16 mouse cellular contexts compared by ENCODE assay signal in the genomic region with DNA sequence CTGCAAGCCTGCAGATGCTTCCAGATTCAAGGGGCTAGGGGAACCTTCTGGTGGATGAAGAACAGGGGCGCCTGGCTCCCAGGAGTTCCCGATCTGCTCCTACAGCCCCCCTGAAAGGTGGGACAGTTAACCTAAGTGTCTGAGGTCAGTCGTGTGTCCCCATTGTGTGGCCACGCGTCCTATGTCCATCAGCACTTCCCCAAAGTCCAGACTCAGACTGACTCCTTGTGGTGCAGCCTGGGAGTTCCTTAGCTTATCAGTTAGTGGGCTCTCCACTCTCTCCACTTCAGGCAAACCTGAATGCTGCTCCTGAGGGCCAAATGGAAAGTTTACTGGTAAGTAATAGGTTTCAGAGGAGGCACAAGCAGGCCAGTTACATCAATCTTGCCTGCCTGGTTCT. TPM values are rescaled to one million over a fixed set of nuclear protein-coding genes. Genes with fewer than 3 reads are reported as not detected.
A peak's percentile ranks its signal among the peaks of the same experiment; 100 is the strongest.
DNase-seq lines count a peak whose midpoint lies in the region; ATAC-seq and TF ChIP-seq lines count a peak whose summit lies in the region.
"Had no signal": no experiment of that assay in that cellular context is flagged by ENCODE, and none has a peak within 500 bp of the region (broad histone marks: within the 10 kb centered on the region; RNA-seq: fewer than 3 reads in every experiment).

No protein-coding gene starts in this region.

- H3K9ac ChIP-seq in kidney, embryonic 15.5 days = no peak overlapping the region
- H3K9ac ChIP-seq in kidney, embryonic 14.5 days (ENCODE audit: low read depth, low read length) = no peak overlapping the region
- no peak overlapping the region for H3K9ac ChIP-seq in forebrain, postnatal 0 days
- no peak overlapping the region for H3K9ac ChIP-seq in midbrain, postnatal 0 days (replicated peaks; ENCODE audit: low read length, poor library complexity, severe bottlenecking)
- H3K9ac ChIP-seq: embryonic facial prominence, embryonic 12.5 days; stomach, embryonic 15.5 days had no signal

- H3K36me3 ChIP-seq in kidney, embryonic 15.5 days = no peaks in the 10 kb centered on the region
- H3K36me3 ChIP-seq in kidney, embryonic 14.5 days (ENCODE audit: control insufficient read depth, insufficient read depth, low read length) = no peaks in the 10 kb centered on the region
- H3K36me3 ChIP-seq in forebrain, postnatal 0 days (ENCODE audit: insufficient read depth) = no peaks in the 10 kb centered on the region
- no peaks in the 10 kb centered on the region for H3K36me3 ChIP-seq in midbrain, postnatal 0 days (ENCODE audit: insufficient read depth, low read length)
- H3K36me3 ChIP-seq: embryonic facial prominence, embryonic 12.5 days; stomach, embryonic 15.5 days had no signal

- peaks cover 74% of the 10 kb centered on the region for H3K27me3 ChIP-seq in kidney, embryonic 15.5 days
- H3K27me3 ChIP-seq in kidney, embryonic 14.5 days (ENCODE audit: control insufficient read depth, insufficient read depth, low read length) = peaks cover 61% of the 10 kb centered on the region
- H3K27me3 ChIP-seq in forebrain, postnatal 0 days (ENCODE audit: insufficient read depth, low read length) = peaks cover 12% of the 10 kb centered on the region; the same call in 1 of the 2 replicates
- H3K27me3 ChIP-seq in midbrain, postnatal 0 days (ENCODE audit: insufficient read depth, low read length) = 0 out of 2 replicates have a peak, but pooled peaks cover 3% of the 10 kb centered on the region

- H3K4me1 ChIP-seq in kidney, embryonic 15.5 days = peaks cover 7% of the 10 kb centered on the region; the same call in 1 of the 2 replicates
- H3K4me1 ChIP-seq in kidney, embryonic 14.5 days (ENCODE audit: control insufficient read depth, insufficient read depth, low read length) = no peaks in the 10 kb centered on the region
- no peaks in the 10 kb centered on the region for H3K4me1 ChIP-seq in cortical plate, adult 2 months (ENCODE audit: control insufficient read depth, insufficient read depth, low read length)
- no peaks in the 10 kb centered on the region for H3K4me1 ChIP-seq in forebrain, postnatal 0 days (ENCODE audit: insufficient read depth)
- 0 out of 2 replicates have a peak, but pooled peaks cover 2% of the 10 kb centered on the region for H3K4me1 ChIP-seq in midbrain, postnatal 0 days (ENCODE audit: insufficient read depth, low read length)
- H3K4me1 ChIP-seq: embryonic facial prominence, embryonic 12.5 days; stomach, embryonic 15.5 days had no signal

- H3K4me3 ChIP-seq in kidney, embryonic 15.5 days (replicated peaks) = no peak overlapping the region
- H3K4me3 ChIP-seq in kidney, embryonic 14.5 days (ENCODE audit: low read length) = no peak overlapping the region
- no peak overlapping the region for H3K4me3 ChIP-seq in cortical plate, adult 2 months (ENCODE audit: insufficient read depth, low read length)
- H3K4me3 ChIP-seq in forebrain, postnatal 0 days (ENCODE audit: low read depth, low read length) = no peak overlapping the region
- no peak overlapping the region for H3K4me3 ChIP-seq in midbrain, postnatal 0 days (ENCODE audit: low read depth, low read length)
- H3K4me3 ChIP-seq: embryonic facial prominence, embryonic 12.5 days; gastrocnemius, adult 2 months; stomach, embryonic 15.5 days had no signal

- TF ChIP-seq POLR2A in cortical plate, adult 2 months (IDR thresholded peaks at IDR 0.05; ENCODE audit: extremely low read depth, insufficient read depth, low read length) = no peak

- H3K4me2 ChIP-seq in kidney, embryonic 15.5 days = no peak overlapping the region
- no peak overlapping the region for H3K4me2 ChIP-seq in kidney, embryonic 14.5 days (replicated peaks; ENCODE audit: low read depth, low read length)
- no peak overlapping the region for H3K4me2 ChIP-seq in forebrain, postnatal 0 days (ENCODE audit: low read depth)
- H3K4me2 ChIP-seq in midbrain, postnatal 0 days (ENCODE audit: low read depth, low read length, poor library complexity, severe bottlenecking) = no peak overlapping the region
- H3K4me2 ChIP-seq: embryonic facial prominence, embryonic 12.5 days; stomach, embryonic 15.5 days had no signal

- peak; percentile 57 for TF ChIP-seq CTCF in cortical plate, adult 2 months (IDR thresholded peaks at IDR 0.05; ENCODE audit: extremely low read depth, insufficient read depth, low read length)
- peak; percentile 67 for TF ChIP-seq CTCF in forebrain, postnatal 0 days (IDR thresholded peaks at IDR 0.05; ENCODE audit: low read depth)
- peak; percentile 70 for TF ChIP-seq CTCF in midbrain, postnatal 0 days (IDR thresholded peaks at IDR 0.05)

- DNase-seq in forebrain, postnatal 0 days = peak; percentile 37
- DNase-seq in midbrain, postnatal 0 days (ENCODE audit: low spot score) = no peak
- DNase-seq in left cerebral cortex, postnatal 25 days (ENCODE audit: low spot score in 2 of 2) = no peak
- DNase-seq: gastrocnemius, adult 2 months; kidney, postnatal 36 days had no signal

- H3K9me3 ChIP-seq in kidney, embryonic 15.5 days (replicated peaks) = peaks cover 5% of the 10 kb centered on the region; the same call in 1 of the 2 replicates
- 0 out of 2 replicates have a peak, but pooled peaks cover 3% of the 10 kb centered on the region for H3K9me3 ChIP-seq in kidney, embryonic 14.5 days (ENCODE audit: control insufficient read depth, low read length)
- H3K9me3 ChIP-seq in forebrain, postnatal 0 days (ENCODE audit: low read length) = no peaks in the 10 kb centered on the region
- no peaks in the 10 kb centered on the region for H3K9me3 ChIP-seq in midbrain, postnatal 0 days (ENCODE audit: low read length)
- H3K9me3 ChIP-seq: stomach, embryonic 15.5 days had no signal

- peak; percentile 56; the same call in 1 of the 2 replicates for ATAC-seq in kidney, embryonic 15.5 days (replicated peaks; ENCODE audit: low FRiP score)
- no peak for ATAC-seq in kidney, embryonic 14.5 days (ENCODE audit: low FRiP score, low TSS enrichment)
- ATAC-seq in forebrain, postnatal 0 days = peak; percentile 50; the same call in 1 of the 2 replicates
- ATAC-seq in midbrain, postnatal 0 days (ENCODE audit: low FRiP score) = peak; percentile 67; the same call in 1 of the 2 replicates
- ATAC-seq in megakaryocyte-erythroid progenitor cell, adult 5-6 weeks (replicated peaks; ENCODE audit: low FRiP score, low TSS enrichment, poor library complexity, severe bottlenecking) = no peak
- no peak for ATAC-seq in activated CD4-positive, CD25-positive, alpha-beta regulatory T cell, adult 4 months
- ATAC-seq: CD4-positive, CD25-positive, alpha-beta regulatory T cell, adult 4 months had no signal

- intact Hi-C loops in left cerebral cortex, postnatal 25 days (cut with DNase I) = loop anchor here (5.0 kb wide), 1 partner anchor 530 kb away; no protein-coding TSS in a partner anchor

- 18% methylated on average over 5 of the region's 5 CpGs for WGBS in kidney, embryonic 15.5 days
- 17% methylated on average over 5 of the region's 5 CpGs for WGBS in kidney, embryonic 14.5 days
- 16% methylated on average over 5 of the region's 5 CpGs for WGBS in forebrain, postnatal 0 days
- 16% methylated on average over 5 of the region's 5 CpGs for WGBS in midbrain, postnatal 0 days

- no peak overlapping the region for H3K27ac ChIP-seq in kidney, embryonic 15.5 days
- H3K27ac ChIP-seq in kidney, embryonic 14.5 days (ENCODE audit: low read depth, low read length) = no peak overlapping the region
- H3K27ac ChIP-seq in cortical plate, adult 2 months (ENCODE audit: insufficient read depth, low read length) = no peak overlapping the region
- H3K27ac ChIP-seq in forebrain, postnatal 0 days (ENCODE audit: low read depth, low read length) = no peak overlapping the region
- H3K27ac ChIP-seq in midbrain, postnatal 0 days (ENCODE audit: low read depth, low read length) = no peak overlapping the region
- H3K27ac ChIP-seq: embryonic facial prominence, embryonic 12.5 days; gastrocnemius, adult 2 months; stomach, embryonic 15.5 days had no signal

RNA-seq across cellular contexts. Expression of gene Ascl1, which starts 8.8 kb away (rescaled TPM):
- polyA plus RNA-seq in kidney, embryonic 15.5 days (2015; fragmentation: Nextera tagmentation; extraction: Ambion mirVana) = 1.1 and 1.4 TPM in 2 replicates
- 0.70 and 0.93 TPM in 2 replicates for polyA plus RNA-seq in kidney, embryonic 14.5 days (2014; fragmentation: Nextera tagmentation; extraction: Ambion mirVana)
- 5.8 and 6.6 TPM in 2 replicates for polyA plus RNA-seq in cortical plate, adult 2 months (2012; rRNA removed)
- total RNA-seq in forebrain, postnatal 0 days (2014; rRNA removed) = 19.5 and 25.1 TPM in 2 replicates
- polyA plus RNA-seq in forebrain, postnatal 0 days (2015; fragmentation: Nextera tagmentation; extraction: Ambion mirVana) = 4.7 and 5.6 TPM in 2 replicates
- 9.2 and 16.3 TPM in 2 replicates for total RNA-seq in midbrain, postnatal 0 days (2014; rRNA removed)
- polyA plus RNA-seq in midbrain, postnatal 0 days (2015; fragmentation: Nextera tagmentation; extraction: Ambion mirVana) = 2.5 and 2.8 TPM in 2 replicates
- total RNA-seq in megakaryocyte-erythroid progenitor cell, adult 5-6 weeks (2014; fragmentation: Nextera tagmentation) = not detected in 2 replicates
- not detected in 2 replicates for total RNA-seq in megakaryocyte-erythroid progenitor cell, adult 5-6 weeks (2017)
- polyA plus RNA-seq in activated CD4-positive, CD25-positive, alpha-beta regulatory T cell, adult 4 months (2017; shearing (Covaris generic)) = not detected
- 1 to 10 TPM; 6.1 to 7.6 TPM for total RNA-seq in left cerebral cortex, postnatal 25 days (2021)
- total RNA-seq: gastrocnemius, adult 2 months; liver, adult 2 months; megakaryocyte, adult 5-6 weeks had no signal
- polyA plus RNA-seq: CD4-positive, CD25-positive, alpha-beta regulatory T cell, adult 4 months; heart, postnatal 0 days; liver, adult 2 months had no signal

RNA-seq across cellular contexts. Expression of gene Pah, which starts 19.3 kb away (rescaled TPM):
- polyA plus RNA-seq in kidney, embryonic 15.5 days (2015; fragmentation: Nextera tagmentation; extraction: Ambion mirVana) = 3.1 and 3.3 TPM in 2 replicates
- polyA plus RNA-seq in kidney, embryonic 14.5 days (2014; fragmentation: Nextera tagmentation; extraction: Ambion mirVana) = 0.36 and 0.60 TPM in 2 replicates
- 0.13 and 0.25 TPM in 2 replicates for polyA plus RNA-seq in cortical plate, adult 2 months (2012; rRNA removed)
- not detected in 2 replicates for total RNA-seq in forebrain, postnatal 0 days (2014; rRNA removed)
- polyA plus RNA-seq in forebrain, postnatal 0 days (2015; fragmentation: Nextera tagmentation; extraction: Ambion mirVana) = 0.14 and 0.22 TPM in 2 replicates
- total RNA-seq in midbrain, postnatal 0 days (2014; rRNA removed) = not detected in 2 replicates
- polyA plus RNA-seq in midbrain, postnatal 0 days (2015; fragmentation: Nextera tagmentation; extraction: Ambion mirVana) = 0.09 and 0.18 TPM in 2 replicates
- not detected in 2 replicates for total RNA-seq in megakaryocyte-erythroid progenitor cell, adult 5-6 weeks (2014; fragmentation: Nextera tagmentation)
- not detected in 2 replicates for total RNA-seq in megakaryocyte-erythroid progenitor cell, adult 5-6 weeks (2017)
- not detected for polyA plus RNA-seq in activated CD4-positive, CD25-positive, alpha-beta regulatory T cell, adult 4 months (2017; shearing (Covaris generic))
- under 1 TPM in 1 of 2 experiments, not detected in 1; 0.46 TPM for total RNA-seq in left cerebral cortex, postnatal 25 days (2021)
- total RNA-seq: gastrocnemius, adult 2 months; megakaryocyte, adult 5-6 weeks had no signal
- polyA plus RNA-seq: CD4-positive, CD25-positive, alpha-beta regulatory T cell, adult 4 months; embryonic facial prominence, embryonic 12.5 days; heart, postnatal 0 days had no signal

Comparison
In these comparisons a context has a peak if more than half of its experiments do, and no peak if none do; other contexts are left out.
1. ATAC-seq: peak in kidney, embryonic 15.5 days (single experiment), forebrain, postnatal 0 days (single experiment) and midbrain, postnatal 0 days (single experiment); none in kidney, embryonic 14.5 days (single experiment), megakaryocyte-erythroid progenitor cell, adult 5-6 weeks (single experiment) and activated CD4-positive, CD25-positive, alpha-beta regulatory T cell, adult 4 months (single experiment).
2. Peak in every context shown above with its lines, with median percentiles within 50 percentile points of each other: CTCF ChIP-seq.